Mouse (Mus musculus): ENCODE measurements around the gene Sirt3.

DNA sequence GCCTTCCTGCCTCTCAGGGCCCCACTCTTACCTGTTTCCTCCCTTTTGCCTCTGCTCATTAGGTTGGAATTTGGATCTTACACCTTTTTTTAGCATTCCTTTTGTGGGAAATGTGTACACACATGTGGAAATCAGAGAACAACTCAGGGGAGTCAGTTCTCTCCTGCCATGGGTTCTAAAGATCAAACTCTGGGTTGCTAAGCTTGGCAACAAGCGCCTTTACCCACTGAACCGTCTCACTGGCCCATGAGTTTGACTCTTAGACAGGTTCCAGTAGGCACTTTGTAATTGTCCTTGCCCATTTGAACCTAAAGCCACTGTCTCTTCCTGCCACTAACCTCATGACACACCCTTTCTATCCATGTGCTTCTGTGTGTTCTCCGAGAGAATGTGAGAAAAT lies 12.5 kb upstream of the Sirt3 start:
- TF ChIP-seq CTCF (IDR thresholded peaks at IDR 0.05; ENCODE audit: low read depth) (no peak), EP300 (IDR thresholded peaks at IDR 0.05; ENCODE audit: low read depth) (no peak)

Measured in liver, postnatal 0 days (tissue).